25 mouse cellular contexts compared by ENCODE assay signal in the genomic region with DNA sequence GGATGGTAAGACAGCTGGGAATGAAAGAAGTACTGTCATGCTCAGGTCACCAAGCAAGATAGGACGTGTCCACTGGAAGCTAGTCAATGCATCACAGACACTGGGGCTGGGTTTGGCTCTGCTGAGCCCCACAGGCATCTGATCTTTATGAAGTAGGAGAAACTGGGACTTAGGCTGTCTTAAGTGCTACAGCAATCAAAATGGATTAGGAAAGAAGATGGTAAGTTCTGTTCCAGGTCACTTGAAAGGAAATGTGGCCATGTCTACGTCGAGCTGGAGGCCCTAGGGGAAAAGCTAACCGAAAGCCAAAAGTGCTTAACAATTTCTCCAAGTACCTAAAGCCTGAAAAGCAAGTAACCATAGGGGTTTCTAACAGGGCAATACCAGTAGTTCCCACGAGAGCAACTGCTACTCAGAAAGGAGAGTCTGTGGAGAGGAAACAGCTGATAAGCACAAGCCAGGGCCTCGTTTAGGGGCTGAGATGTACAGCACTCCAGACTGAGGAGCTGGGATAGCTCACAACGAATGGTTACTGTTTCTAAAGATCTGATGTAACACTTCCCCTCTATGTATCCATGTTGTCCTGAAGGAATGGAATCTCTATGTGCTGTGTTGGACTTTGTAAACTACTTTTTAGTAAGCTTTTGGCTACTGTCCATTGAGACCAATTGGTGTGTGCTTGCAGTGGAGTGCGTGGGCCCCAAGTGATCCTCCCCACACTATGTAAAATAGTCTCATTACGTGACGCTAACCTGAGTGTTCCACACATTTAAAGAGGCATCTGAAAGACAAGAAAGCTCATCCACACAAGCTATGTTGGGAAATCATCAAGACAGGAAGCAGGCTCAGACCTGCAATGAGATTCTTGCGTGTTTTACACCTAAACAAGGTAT. TPM values are rescaled to one million over a fixed set of nuclear protein-coding genes. Genes with fewer than 3 reads are reported as not detected.
DNase-seq lines count a peak whose midpoint lies in the region; ATAC-seq and TF ChIP-seq lines count a peak whose summit lies in the region.
"Had no signal": no experiment of that assay in that cellular context is flagged by ENCODE, and none has a peak within 500 bp of the region (broad histone marks: within the 10 kb centered on the region; RNA-seq: fewer than 3 reads in every experiment).

No protein-coding gene starts in this region.

- H3K9ac ChIP-seq in liver, embryonic 12.5 days: peak overlapping the region; percentile 27
- H3K9ac ChIP-seq: embryonic facial prominence, embryonic 13.5 days; forebrain, embryonic 13.5 days; hindbrain, embryonic 15.5 days had no signal

- no peak for TF ChIP-seq CTCF in layer of hippocampus, adult 2 months (conservative IDR thresholded peaks at IDR 0.05)

- peaks cover 14% of the 10 kb centered on the region for H3K4me1 ChIP-seq in liver, embryonic 12.5 days
- H3K4me1 ChIP-seq: embryonic facial prominence, embryonic 13.5 days; forebrain, embryonic 13.5 days; hindbrain, embryonic 15.5 days; midbrain, embryonic 10.5 days had no signal

- H3K4me2 ChIP-seq in liver, embryonic 12.5 days: peak overlapping the region; percentile 31
- H3K4me2 ChIP-seq: embryonic facial prominence, embryonic 13.5 days; forebrain, embryonic 13.5 days; hindbrain, embryonic 15.5 days had no signal

- H3K27ac ChIP-seq in liver, embryonic 12.5 days: peak overlapping the region; percentile 36
- H3K27ac ChIP-seq in layer of hippocampus, adult 2 months: no peak overlapping the region
- H3K27ac ChIP-seq: embryonic facial prominence, embryonic 13.5 days; forebrain, embryonic 13.5 days; hindbrain, embryonic 15.5 days; midbrain, embryonic 10.5 days had no signal

- H3K36me3 ChIP-seq in liver, embryonic 12.5 days: peaks cover 61% of the 10 kb centered on the region

- no peaks in the 10 kb centered on the region for H3K9me3 ChIP-seq in liver, embryonic 12.5 days (replicated peaks)
- H3K9me3 ChIP-seq: embryonic facial prominence, embryonic 13.5 days; forebrain, embryonic 13.5 days; hindbrain, embryonic 15.5 days; midbrain, embryonic 10.5 days had no signal

- DNase-seq in frontal cortex, postnatal 25 days (ENCODE audit: low spot score in 2 of 2): no peak
- peak; percentile 30 for DNase-seq in c-Kit-positive CD71-positive TER-119-negative erythroid progenitor cells, embryonic 14.5 days (ENCODE audit: low read depth)
- DNase-seq in kidney, postnatal 36 days: no peak
- no peak for DNase-seq in layer of hippocampus, adult 2 months (ENCODE audit: low spot score in 2 of 2)
- DNase-seq in testis, postnatal 14 days (ENCODE audit: low spot score): no peak
- DNase-seq: adrenal gland, postnatal 36 days; cerebellum, adult 2 months; cerebellum, postnatal 36 days; embryo, embryonic 11 days; gastrocnemius, postnatal 25 days; kidney, adult 2 months; kidney, postnatal 10 days; layer of hippocampus, postnatal 36 days; lung, adult 2 months; thymus, adult 2 months; thymus, postnatal 4 days had no signal

- ATAC-seq in frontal cortex, adult (ENCODE audit: low TSS enrichment): peak; percentile 92
- peak; percentile 97 for ATAC-seq in liver, embryonic 12.5 days
- ATAC-seq in megakaryocyte progenitor cell, adult 5-6 weeks (replicated peaks; ENCODE audit: poor library complexity): 0 out of 2 replicates have a peak, but pooled peaks have one; percentile 31
- ATAC-seq: forebrain, embryonic 13.5 days; midbrain, embryonic 16.5 days had no signal

- no peaks in the 10 kb centered on the region for H3K27me3 ChIP-seq in liver, embryonic 12.5 days (replicated peaks)
- H3K27me3 ChIP-seq: embryonic facial prominence, embryonic 13.5 days; forebrain, embryonic 13.5 days; hindbrain, embryonic 15.5 days had no signal

- H3K4me3 ChIP-seq in liver, embryonic 12.5 days: no peak overlapping the region
- H3K4me3 ChIP-seq in layer of hippocampus, adult 2 months: no peak overlapping the region
- H3K4me3 ChIP-seq: embryonic facial prominence, embryonic 13.5 days; erythroblast, embryonic 14.5 days; forebrain, embryonic 13.5 days; hindbrain, embryonic 15.5 days; midbrain, embryonic 10.5 days had no signal

- 68% methylated on average over 11 of the region's 11 CpGs for WGBS in liver, embryonic 12.5 days (ENCODE audit: insufficient replicate concordance)

RNA-seq across cellular contexts. Expression of gene Trmt11, which starts 44.6 kb away (rescaled TPM):
- 25.3 and 27.9 TPM in 2 replicates for polyA plus RNA-seq in liver, embryonic 12.5 days (2016; fragmentation: Nextera tagmentation; extraction: Ambion mirVana)
- 27.5 and 28.3 TPM in 2 replicates for total RNA-seq in megakaryocyte progenitor cell, adult 5-6 weeks (2015)
- 23.3 and 29.7 TPM in 2 replicates for total RNA-seq in megakaryocyte progenitor cell, adult 5-6 weeks (2017)
- total RNA-seq in layer of hippocampus, adult 2 months (2021): 10 to 100 TPM; 10.1 to 10.9 TPM

Comparison
In these comparisons a context has a peak if more than half of its experiments do, and no peak if none do; other contexts are left out.
1. ATAC-seq: peak in every context shown above with its lines; median percentile 97 in liver, embryonic 12.5 days; 92 in frontal cortex, adult; 31 in megakaryocyte progenitor cell, adult 5-6 weeks.